Mouse (Mus musculus) MEL (cell line): Measurements from ENCODE around the gene Arhgef1. TPM values are rescaled to one million over a fixed set of nuclear protein-coding genes. Genes with fewer than 3 reads are reported as not detected.

Experiments used
- DNase-seq: peaks from one replicate; pipeline ENCODE4 v3.0.0; 2011; ENCODE audit warnings: low read depth, low spot score
- H3K27ac ChIP-seq: 2 replicates; pipeline ENCODE4 v1.5.1; 2012; ENCODE audit warnings: low read depth, mild to moderate bottlenecking, control low read depth, low read length, moderate library complexity; ENCODE audit not compliant: control insufficient read depth
- H3K27me3 ChIP-seq, 2 experiments: fragments of 150-350 bp in 1 of 2; sonication (generic) in 1 of 2; 2 replicates each; pipeline ENCODE4 v1.6.1; 2012; ENCODE audit warnings: low read length in 2 of 2, mild to moderate bottlenecking in 2 of 2, improper control_type of control experiment in 1 of 2, moderate library complexity in 1 of 2; ENCODE audit not compliant: insufficient read depth in 2 of 2, control insufficient read depth in 1 of 2
- H3K36me3 ChIP-seq, 2 experiments: 2 replicates each; pipeline ENCODE4 v1.6.1; 2012 to 2014; ENCODE audit warnings: low read length in 2 of 2, improper control_type of control experiment in 1 of 2, inconsistent platforms in 1 of 2, mild to moderate bottlenecking in 1 of 2; ENCODE audit not compliant: insufficient read depth in 2 of 2, control insufficient read depth in 1 of 2
- H3K4me1 ChIP-seq, 2 experiments: fragments of 150-350 bp in 1 of 2; sonication (generic) in 1 of 2; 2 replicates each; pipeline ENCODE4 v1.6.1; 2012; ENCODE audit warnings: low read length in 2 of 2, improper control_type of control experiment in 1 of 2, mild to moderate bottlenecking in 1 of 2; ENCODE audit not compliant: insufficient read depth in 2 of 2, control insufficient read depth in 1 of 2
- H3K4me3 ChIP-seq, 2 experiments: fragments of 150-350 bp in 1 of 2; sonication (generic) in 1 of 2; 2 replicates each; pipeline ENCODE4 v1.5.1; 2012; ENCODE audit warnings: low read depth in 2 of 2, low read length in 2 of 2, mild to moderate bottlenecking in 2 of 2, moderate library complexity in 2 of 2, control low read depth in 1 of 2, improper control_type of control experiment in 1 of 2; ENCODE audit not compliant: control insufficient read depth in 1 of 2, insufficient read depth in 1 of 2
- H3K79me2 ChIP-seq: 2 replicates; pipeline ENCODE4 v1.6.1; 2012; ENCODE audit warnings: mild to moderate bottlenecking, low read length, moderate library complexity; ENCODE audit not compliant: control insufficient read depth, poor library complexity, insufficient read depth
- H3K9ac ChIP-seq: 2 replicates; pipeline ENCODE4 v1.6.1; 2012; ENCODE audit warnings: low read depth, mild to moderate bottlenecking, control low read depth, low read length, moderate library complexity; ENCODE audit not compliant: control insufficient read depth, poor library complexity, severe bottlenecking
- H3K9me3 ChIP-seq: fragments of 150-350 bp; sonication (generic); replicated peaks from 2 replicates; pipeline ENCODE4 v1.6.1; 2012; ENCODE audit warnings: mild to moderate bottlenecking, low read length, improper control_type of control experiment, moderate library complexity; ENCODE audit not compliant: insufficient read depth
- CHD1 ChIP-seq: IDR thresholded peaks from 2 replicates; pipeline ENCODE4 v1.6.1; 2012; ENCODE audit warnings: low read depth, mild to moderate bottlenecking, inconsistent platforms, low read length, improper control_type of control experiment
- CTCF ChIP-seq, 3 experiments: IDR thresholded peaks in 2 of 3; conservative IDR thresholded peaks in 1 of 3; 2 replicates each; pipeline ENCODE4 v1.5.1; 2011 to 2012; ENCODE audit warnings: low read length in 3 of 3, low read depth in 2 of 3, mild to moderate bottlenecking in 2 of 3, improper control_type of control experiment in 1 of 3, inconsistent platforms in 1 of 3, mixed read lengths in 1 of 3, moderate library complexity in 1 of 3; ENCODE audit not compliant: control insufficient read depth in 1 of 3, insufficient read depth in 1 of 3, poor library complexity in 1 of 3, severe bottlenecking in 1 of 3
- ELF1 ChIP-seq: IDR thresholded peaks from 2 replicates; pipeline ENCODE4 v1.6.1; 2014; ENCODE audit warnings: low read depth, mild to moderate bottlenecking, inconsistent platforms, low read length, improper control_type of control experiment, moderate library complexity
- HCFC1 ChIP-seq: IDR thresholded peaks from 2 replicates; pipeline ENCODE4 v1.6.1; 2012; ENCODE audit warnings: low read depth, mild to moderate bottlenecking, inconsistent platforms, low read length, improper control_type of control experiment, moderate library complexity
- MAX ChIP-seq: IDR thresholded peaks from 2 replicates; pipeline ENCODE4 v1.6.1; 2011; ENCODE audit warnings: low read length, improper control_type of control experiment
- MAZ ChIP-seq: IDR thresholded peaks from 2 replicates; pipeline ENCODE4 v1.6.1; 2012; ENCODE audit warnings: low read depth, mild to moderate bottlenecking, inconsistent platforms, low read length, improper control_type of control experiment
- MXI1 ChIP-seq: IDR thresholded peaks from 2 replicates; pipeline ENCODE4 v1.6.1; 2011; ENCODE audit warnings: mild to moderate bottlenecking, low read depth, low read length, improper control_type of control experiment
- MYC ChIP-seq: IDR thresholded peaks from 2 replicates; pipeline ENCODE4 v1.6.1; 2011; ENCODE audit warnings: low read depth, mild to moderate bottlenecking, low read length, improper control_type of control experiment, moderate library complexity
- POLR2A ChIP-seq, 2 experiments: IDR thresholded peaks; 2 replicates each; pipeline ENCODE4 v1.6.1; 2011 to 2012; ENCODE audit warnings: low read length in 2 of 2, mild to moderate bottlenecking in 2 of 2, control low read depth in 1 of 2, improper control_type of control experiment in 1 of 2, low read depth in 1 of 2, moderate library complexity in 1 of 2; ENCODE audit not compliant: control insufficient read depth in 1 of 2, insufficient read depth in 1 of 2, poor library complexity in 1 of 2
- RAD21 ChIP-seq: IDR thresholded peaks from 2 replicates; pipeline ENCODE4 v1.6.1; 2011; ENCODE audit warnings: mild to moderate bottlenecking, low read depth, low read length, improper control_type of control experiment
- SIN3A ChIP-seq: IDR thresholded peaks from 2 replicates; pipeline ENCODE4 v1.6.1; 2012; ENCODE audit warnings: low read length, improper control_type of control experiment, inconsistent platforms
- SMC3 ChIP-seq: IDR thresholded peaks from 2 replicates; pipeline ENCODE4 v1.6.1; 2011; ENCODE audit warnings: low read depth, low read length, improper control_type of control experiment
- TCF12 ChIP-seq: IDR thresholded peaks from 2 replicates; pipeline ENCODE4 v1.6.1; 2014; ENCODE audit warnings: low read depth, mild to moderate bottlenecking, inconsistent platforms, low read length, improper control_type of control experiment, moderate library complexity
- USF1 ChIP-seq: IDR thresholded peaks from 2 replicates; pipeline ENCODE4 v1.6.1; 2014; ENCODE audit warnings: low read depth, mild to moderate bottlenecking, inconsistent platforms, low read length, improper control_type of control experiment, moderate library complexity
- ZC3H11A ChIP-seq: IDR thresholded peaks from 2 replicates; pipeline ENCODE4 v1.6.1; 2012; ENCODE audit warnings: low read depth, mild to moderate bottlenecking, inconsistent platforms, low read length, improper control_type of control experiment
- polyA plus RNA-seq, 2 experiments: library from polyadenylated mRNA; stranded (reverse) in 1 of 2; unstranded in 1 of 2; fragments of >175 nt in 1 of 2; fragments of >200 nt in 1 of 2; gene quantifications; 2 replicates each; pipeline versions ENCODE4 v1.2.1 to v1.2.4; 2012; ENCODE audit warnings: low replicate concordance in 2 of 2, low read depth in 1 of 2; ENCODE audit not compliant: insufficient read length in 2 of 2, insufficient read depth in 1 of 2, missing spikeins in 1 of 2
- total RNA-seq: library from RNA; depleted of rRNA; stranded (reverse); fragments of 300-350 nt; gene quantifications from 2 replicates; pipeline ENCODE4 v1.2.3, GENCODE M21; 2012

Gene Arhgef1
- total and polyA plus RNA-seq, 3 experiments, result 53.3 to 163 TPM; not detected in 1

- no peak overlapping the region for H3K27ac ChIP-seq
Observed at GRCm38 (mm10) chr7:24970341-24970740, 67.6 kb downstream of the Arhgef1 start.

GRCm38 (mm10) chr7:24971261-24971971 lies 68.7 kb downstream of the Arhgef1 start:
- peak; percentile 79 for DNase-seq
- TF ChIP-seq RAD21 (peak; percentile 50), CTCF (IDR thresholded peaks at IDR 0.05 in 2 of 3, conservative IDR thresholded peaks at IDR 0.05 in 1 of 3; ENCODE audit: control insufficient read depth in 1 of 3, insufficient read depth in 1 of 3, low read depth in 2 of 3, low read length in 3 of 3, poor library complexity in 1 of 3, severe bottlenecking in 1 of 3) (peak; percentile 51 to 81 (median 74)), ZC3H11A (peak; percentile 8; the same call in 1 of the 2 replicates), SMC3 (peak; percentile 73), HCFC1 (0 out of 2 replicates have a peak, but pooled peaks have one; percentile 26), USF1 (no peak), ELF1 (no peak), SIN3A (no peak), CHD1 (no peak), MAX (0 out of 2 replicates have a peak, but pooled peaks have one; percentile 18), MAZ (peak; percentile 54; the same call in 1 of the 2 replicates), POLR2A (IDR thresholded peaks at IDR 0.05; ENCODE audit: control insufficient read depth in 1 of 2, insufficient read depth in 1 of 2, low read depth in 1 of 2, low read length in 2 of 2, poor library complexity in 1 of 2) (0 out of 4 replicates have a peak, but pooled peaks of 1 of the 2 experiments have one; percentile 10), MXI1 (peak; percentile 22; the same call in 1 of the 2 replicates)
- peak overlapping the region; percentile 29; the same call in 1 of the 2 replicates for H3K27ac ChIP-seq
- H3K9me3 ChIP-seq, result no peaks in the 10 kb centered on the region
- peak overlapping the region; percentile 75 to 78 for H3K4me3 ChIP-seq
- no peaks in the 10 kb centered on the region for H3K27me3 ChIP-seq
- peaks cover 6% of the 10 kb centered on the region; the same call in 1 of the 2 replicates for H3K79me2 ChIP-seq
- peaks cover 7 to 20% of the 10 kb centered on the region in 2 experiments for H3K4me1 ChIP-seq
- peak overlapping the region; percentile 58 for H3K9ac ChIP-seq
- H3K36me3 ChIP-seq, result peaks cover 0 to 21% of the 10 kb centered on the region in 2 experiments; a peak in 2 of 4 replicates

More at GRCm38 (mm10) chr7:24970341-24970740, 67.6 kb downstream of the Arhgef1 start:
- Histone ChIP-seq H3K9ac (no peak overlapping the region), H3K36me3 (peaks cover 0 to 21% of the 10 kb centered on the region in 2 experiments; a peak in 2 of 4 replicates), H3K4me1 (peaks cover 7 to 20% of the 10 kb centered on the region in 2 experiments), H3K9me3 (no peaks in the 10 kb centered on the region), H3K79me2 (peaks cover 6% of the 10 kb centered on the region; the same call in 1 of the 2 replicates), H3K4me3 (no peak overlapping the region), H3K27me3 (no peaks in the 10 kb centered on the region)
- TF ChIP-seq TCF12 (no peak), MYC (no peak)
- no peak for DNase-seq
